Mouse (Mus musculus) left cerebral cortex, postnatal 4 days (tissue): Measurements from ENCODE around the gene Hmx1. TPM values are rescaled to one million over a fixed set of nuclear protein-coding genes. Genes with fewer than 3 reads are reported as not detected.
A peak's percentile ranks its signal among the peaks of the same experiment; 100 is the strongest.

Source experiments
- DNase-seq: peaks from one replicate; pipeline ENCODE4 v3.0.0-alpha.2; 2022
- intact Hi-C: fragments of 180-260 bp; cut with DNase I; formaldehyde crosslinking; loops from one replicate; pipeline ENCODE4 v1.15.1; 2025
- total RNA-seq, 2 experiments: library from RNA; stranded (reverse); gene quantifications; 2 replicates each; pipeline ENCODE4 v1.2.3; 2021

Hmx1 gene
- total RNA-seq, 2 experiments from 2014 or later: not detected

DNA sequence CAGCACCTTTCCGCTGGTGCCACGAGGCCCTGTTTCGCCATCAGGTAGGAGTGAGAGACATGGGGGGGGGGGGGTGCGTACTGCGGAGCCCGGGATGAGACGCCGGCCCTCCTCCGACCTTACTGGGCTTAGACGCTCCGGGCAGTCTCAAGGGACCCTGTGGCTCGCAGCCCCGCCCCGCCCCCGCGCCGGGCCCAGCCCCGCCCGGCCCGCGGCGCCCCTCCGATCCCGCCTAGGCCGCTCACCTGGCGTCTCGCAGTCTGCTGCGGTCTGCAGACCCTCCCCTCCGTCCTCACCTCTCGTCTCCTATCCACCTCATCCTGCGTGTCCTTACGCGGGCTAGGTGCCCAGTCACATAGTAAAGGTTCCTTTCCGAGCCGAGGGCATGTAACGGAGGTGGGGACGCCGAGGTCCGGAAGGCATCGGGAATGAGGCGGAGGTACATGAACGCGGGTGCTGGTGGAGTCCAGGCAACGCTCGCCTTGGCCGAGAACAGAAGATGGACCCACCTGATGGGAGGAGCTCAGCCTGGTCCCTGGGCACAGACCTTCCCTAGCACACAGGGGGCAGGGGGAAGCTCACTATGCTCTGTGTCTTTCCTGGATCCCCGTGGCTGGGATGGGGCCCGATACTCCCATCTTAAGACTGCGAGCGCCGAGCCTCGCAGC is 8.9 kb downstream of the Hmx1 start:
- intact Hi-C loops: no loop called here
- no peak for DNase-seq

GRCm38 (mm10) chr5:35398310-35398910 is 9.5 kb downstream of the Hmx1 start:
- intact Hi-C loops: no loop called here
- DNase-seq: no peak

- DNase-seq: no peak
- intact Hi-C loops: no loop called here
These were observed 10.2 kb downstream of the Hmx1 start for GRCm38 (mm10) chr5:35399061-35399460.

- intact Hi-C loops: no loop called here
- DNase-seq: no peak
These were observed 10.9 kb downstream of the Hmx1 start for GRCm38 (mm10) chr5:35399704-35400320.

GRCm38 (mm10) chr5:35401240-35401639 is 12.3 kb downstream of the Hmx1 start:
- no peak for DNase-seq
- intact Hi-C loops: no loop called here

GRCm38 (mm10) chr5:35407411-35407930 is 18.6 kb downstream of the Hmx1 start:
- no peak for DNase-seq
- intact Hi-C loops: no loop called here

DNA sequence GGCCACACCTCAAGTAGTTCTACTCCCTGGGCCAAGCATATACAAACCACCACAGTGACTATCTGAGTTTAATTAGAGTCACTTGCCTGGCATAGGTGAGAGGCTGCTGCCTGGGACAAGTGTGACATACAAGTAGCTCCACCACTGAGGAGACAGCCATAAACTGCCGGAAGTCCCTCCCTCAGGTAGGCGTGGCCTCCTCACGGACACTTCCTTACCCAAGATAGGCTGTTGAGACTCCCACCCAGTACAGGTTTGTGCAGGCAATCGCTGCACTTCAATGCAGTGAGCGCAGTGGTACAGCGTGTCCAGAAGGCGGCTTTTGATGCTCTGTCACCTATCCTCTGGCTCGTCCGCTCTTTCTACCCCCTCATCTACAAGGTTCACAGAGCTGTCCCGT is 22.1 kb downstream of the Hmx1 start:
- intact Hi-C loops: no loop called here
- no peak for DNase-seq

GRCm38 (mm10) chr5:35412833-35413232 is 23.9 kb downstream of the Hmx1 start:
- intact Hi-C loops: no loop called here
- DNase-seq: no peak

GRCm38 (mm10) chr5:35417707-35418106 is 28.8 kb downstream of the Hmx1 start:
- DNase-seq: no peak
- intact Hi-C loops: no loop called here

DNA sequence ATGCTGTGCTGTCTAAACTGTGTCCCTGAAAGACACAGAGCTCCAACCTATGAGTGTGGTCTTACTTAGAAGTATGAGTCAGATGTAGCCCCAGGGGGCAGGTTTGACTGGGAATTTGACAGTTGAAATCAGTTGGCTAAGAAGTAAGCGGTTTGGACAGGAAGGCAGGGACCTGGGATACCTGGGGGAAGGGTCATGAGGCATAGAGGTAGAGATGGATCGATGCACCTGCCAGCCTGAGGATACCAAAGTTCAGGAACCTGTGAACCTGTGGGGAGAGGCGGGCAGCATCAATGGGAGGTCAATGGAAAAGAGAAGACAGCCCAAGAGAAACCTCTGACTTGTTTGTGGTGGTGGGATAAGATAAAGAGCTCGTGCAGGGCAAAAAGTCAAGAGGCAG is 32.7 kb downstream of the Hmx1 start:
- intact Hi-C loops: no loop called here
- no peak for DNase-seq

- no peak for DNase-seq
- intact Hi-C loops: no loop called here
These were observed 36.3 kb downstream of the Hmx1 start for GRCm38 (mm10) chr5:35425218-35425617.

DNA sequence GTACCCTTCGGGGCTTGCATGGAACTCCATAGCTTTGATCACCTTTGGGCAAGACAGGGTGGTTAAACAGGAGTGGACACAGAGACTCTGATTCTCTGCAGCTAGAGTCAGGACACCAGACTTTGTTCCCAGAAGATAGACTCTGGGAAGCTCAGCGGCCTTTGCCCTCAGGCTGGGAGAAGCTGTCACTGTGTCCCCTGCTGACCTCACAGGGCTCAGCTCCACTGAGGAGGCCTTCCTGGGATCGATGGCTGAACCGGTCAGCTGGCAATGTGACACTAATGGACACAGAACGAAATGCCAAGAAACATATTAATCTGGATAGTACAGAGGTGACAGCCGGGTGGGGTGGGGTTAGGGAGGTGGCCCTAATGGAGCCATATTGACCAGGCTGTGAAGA is 39.0 kb downstream of the Hmx1 start:
- no peak for DNase-seq
- intact Hi-C loops: no loop called here

DNA sequence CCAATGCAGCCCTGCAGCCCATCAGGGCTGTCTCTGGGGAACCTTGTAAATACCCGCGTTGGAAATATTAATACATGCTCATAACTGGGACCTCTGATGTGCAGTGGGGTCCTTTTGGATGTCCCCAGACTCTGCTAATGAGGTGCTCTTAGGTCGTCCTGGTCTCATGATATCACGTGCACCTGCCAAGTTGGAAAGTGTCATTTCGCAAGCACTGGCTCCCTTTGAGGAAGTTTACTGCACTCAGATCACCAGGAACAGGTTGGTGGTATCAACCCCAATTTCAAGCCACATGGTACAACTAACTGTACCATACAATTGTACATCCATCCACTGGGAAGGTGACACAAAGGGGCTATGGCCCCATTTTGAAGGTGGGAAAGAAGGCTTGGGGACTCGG is 39.5 kb downstream of the Hmx1 start:
- no peak for DNase-seq
- intact Hi-C loops: no loop called here

GRCm38 (mm10) chr5:35432098-35432497 is 43.2 kb downstream of the Hmx1 start:
- intact Hi-C loops: no loop called here
- no peak for DNase-seq

DNA sequence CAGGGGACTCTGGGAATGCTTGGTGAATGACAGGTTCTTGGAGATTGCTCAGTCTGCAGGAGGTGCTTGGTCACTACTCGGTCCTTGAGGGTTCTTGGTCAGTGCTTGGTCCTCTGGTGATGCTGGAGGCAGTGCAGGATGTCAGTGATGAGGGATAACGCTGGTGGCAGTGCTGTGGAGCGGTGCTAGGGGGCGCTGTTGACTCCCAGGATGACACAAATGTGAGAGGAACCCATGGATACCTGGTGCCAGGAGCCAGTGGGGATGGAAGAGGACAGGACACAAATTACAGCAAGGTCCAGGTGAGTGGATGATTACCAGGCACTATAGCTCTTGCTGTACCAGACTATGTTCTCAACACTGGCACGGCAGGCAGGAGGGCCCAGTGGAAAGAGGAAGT is 45.1 kb downstream of the Hmx1 start:
- intact Hi-C loops: no loop called here
- DNase-seq: no peak

- intact Hi-C loops: no loop called here
- no peak for DNase-seq
These were observed 45.8 kb downstream of the Hmx1 start for GRCm38 (mm10) chr5:35434703-35435102.

DNA sequence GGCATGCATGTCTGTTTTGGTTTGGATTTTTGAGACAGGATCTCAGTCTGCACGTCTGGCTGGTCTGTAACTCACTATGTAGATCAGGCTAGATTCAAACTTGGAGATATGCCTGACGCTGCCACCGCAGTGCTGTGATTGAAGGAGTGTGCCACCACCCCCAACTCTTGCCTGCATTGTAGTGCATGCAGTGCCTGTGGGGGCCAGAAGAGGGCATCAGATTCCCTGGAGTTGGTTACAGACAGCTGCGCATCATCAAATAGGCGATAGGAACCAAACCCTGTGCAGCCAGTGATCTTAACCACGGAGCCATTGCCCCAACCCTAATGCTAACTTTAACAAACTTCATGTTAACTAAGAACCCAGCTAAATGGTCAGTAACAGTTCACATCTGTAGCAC is 49.9 kb downstream of the Hmx1 start:
- intact Hi-C loops: no loop called here
- no peak for DNase-seq

DNA sequence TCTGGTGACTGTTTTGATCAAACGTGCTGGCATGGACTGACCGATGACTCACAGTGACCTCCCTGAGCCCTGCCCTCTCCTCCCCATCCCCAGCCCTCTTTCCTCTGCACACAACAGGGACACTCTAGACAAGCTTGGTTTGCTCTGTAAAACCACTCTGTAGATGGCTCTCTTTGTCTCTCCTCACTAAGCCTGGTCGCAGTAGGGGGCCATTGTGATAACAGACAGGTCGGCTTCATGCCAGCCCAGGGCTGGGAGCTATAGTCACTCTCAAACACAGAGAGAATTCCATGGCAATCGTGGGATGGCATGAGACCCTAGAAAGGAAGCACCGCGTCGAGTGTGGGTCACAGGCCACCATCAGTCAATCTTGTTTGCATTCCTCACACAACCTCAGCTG is 51.6 kb downstream of the Hmx1 start:
- no peak for DNase-seq
- intact Hi-C loops: no loop called here

- DNase-seq: no peak
- intact Hi-C loops: no loop called here
These were observed 52.5 kb downstream of the Hmx1 start for GRCm38 (mm10) chr5:35441411-35441810.

GRCm38 (mm10) chr5:35444731-35445130 is 55.8 kb downstream of the Hmx1 start:
- peak; percentile 60 for DNase-seq
- intact Hi-C loops: no loop called here

DNA sequence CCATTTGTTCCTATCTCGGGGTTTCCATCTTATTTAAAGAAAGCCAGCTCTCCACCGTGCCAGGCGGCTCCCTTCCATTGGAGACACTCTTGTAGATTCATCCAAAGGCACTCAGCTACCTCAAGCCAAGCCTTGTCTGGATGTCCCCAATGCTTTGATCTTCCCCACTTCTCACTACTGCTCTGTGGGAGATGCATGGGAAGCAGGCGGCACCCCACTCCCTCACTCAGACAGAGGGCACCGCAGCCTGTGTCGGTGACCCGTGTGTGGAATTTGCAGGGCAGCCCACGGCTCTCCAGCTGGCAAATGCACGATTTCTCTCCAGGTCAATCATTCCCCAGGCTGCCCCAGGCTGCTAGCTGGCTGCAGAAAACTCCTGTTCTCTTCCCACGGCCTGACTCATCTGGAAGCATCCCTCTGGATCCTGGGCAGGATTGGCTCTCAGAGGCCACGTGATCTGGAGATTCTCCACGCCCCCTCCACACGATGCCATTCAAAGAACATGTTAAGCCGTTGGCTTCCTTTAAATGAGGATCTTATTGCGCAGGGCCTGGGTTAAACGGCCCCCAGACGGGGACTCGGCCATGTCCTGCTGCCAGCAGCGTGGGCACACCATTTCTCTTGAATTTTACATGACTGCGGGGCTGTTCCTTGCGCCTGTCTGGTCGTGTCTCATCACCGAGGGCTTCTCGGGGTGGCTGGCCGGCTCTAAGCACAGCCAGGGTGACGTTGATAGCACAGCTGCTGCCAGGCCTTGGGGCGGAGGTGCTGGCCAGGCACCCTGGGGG is 58.9 kb downstream of the Hmx1 start:
- intact Hi-C loops: no loop called here
- DNase-seq: peak; percentile 82
